Mouse (Mus musculus) lung, adult 2 months (tissue): Measurements from ENCODE around the gene Tekt1. TPM values are rescaled to one million over a fixed set of nuclear protein-coding genes. Genes with fewer than 3 reads are reported as not detected.

Experiments
- DNase-seq: peaks from one replicate; pipeline ENCODE4 v3.0.0; 2022
- H3K4me1 ChIP-seq: fragments of 200-500 bp; 2 replicates; pipeline ENCODE4 v1.6.1; 2011; ENCODE audit warnings: low read length; ENCODE audit not compliant: control insufficient read depth, insufficient read depth
- H3K4me3 ChIP-seq: fragments of 200-500 bp; replicated peaks from 2 replicates; pipeline ENCODE3; 2011; ENCODE audit warnings: low read depth, mild to moderate bottlenecking, control low read depth, low read length; ENCODE audit errors: extremely low read depth
- CTCF ChIP-seq: fragments of 200-500 bp; IDR thresholded peaks from 2 replicates; pipeline ENCODE4 v1.5.1; 2011; ENCODE audit warnings: mild to moderate bottlenecking, low read length, control low read depth; ENCODE audit not compliant: insufficient read depth
- POLR2A ChIP-seq: fragments of 200-500 bp; IDR thresholded peaks from 2 replicates; pipeline ENCODE4 v1.6.1; 2011; ENCODE audit warnings: low read depth, mild to moderate bottlenecking, control low read depth, low read length, borderline replicate concordance; ENCODE audit errors: extremely low read depth
- WGBS: fragments of 180-500 bp; shearing (Covaris S2); methylation state at CpG from one replicate; pipeline ENCODE4 v1.1.7; 2018; 5-methylcytosine and 5-hydroxymethylcytosine counted together
- polyA plus RNA-seq: library from polyadenylated mRNA; depleted of rRNA; stranded (reverse); fragments of >200 nt; gene quantifications from 2 replicates; pipeline ENCODE4 v1.2.3, GENCODE M21; 2012

Gene Tekt1
- polyA plus RNA-seq, 1 experiment = 8.3 TPM

DNA sequence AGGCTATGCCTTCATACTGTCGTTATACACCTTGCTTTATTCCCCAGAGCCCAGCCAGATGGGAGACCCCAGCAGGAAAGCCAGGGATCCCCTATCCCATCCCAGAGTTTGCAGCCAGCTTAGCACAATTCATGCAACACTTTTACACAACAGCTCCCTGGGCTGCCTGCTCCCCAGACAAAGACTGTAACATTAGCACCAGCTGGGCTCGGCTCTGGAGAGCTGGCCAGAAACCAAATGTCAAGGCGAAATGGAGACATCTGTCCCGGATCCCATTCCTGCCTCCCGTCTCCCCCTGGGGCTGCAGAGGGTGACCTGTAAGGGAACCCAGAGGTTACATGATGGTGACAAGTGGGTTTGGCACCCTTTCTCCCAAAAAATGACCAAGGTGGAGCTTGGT is 31.4 kb upstream of the Tekt1 start:
- H3K4me3 ChIP-seq = no peak overlapping the region
- WGBS = 54% methylated on average over 5 of the region's 5 CpGs
- TF ChIP-seq CTCF (no peak), POLR2A (no peak)
- no peak for DNase-seq
- peaks cover 4% of the 10 kb centered on the region; the same call in 1 of the 2 replicates for H3K4me1 ChIP-seq

DNA sequence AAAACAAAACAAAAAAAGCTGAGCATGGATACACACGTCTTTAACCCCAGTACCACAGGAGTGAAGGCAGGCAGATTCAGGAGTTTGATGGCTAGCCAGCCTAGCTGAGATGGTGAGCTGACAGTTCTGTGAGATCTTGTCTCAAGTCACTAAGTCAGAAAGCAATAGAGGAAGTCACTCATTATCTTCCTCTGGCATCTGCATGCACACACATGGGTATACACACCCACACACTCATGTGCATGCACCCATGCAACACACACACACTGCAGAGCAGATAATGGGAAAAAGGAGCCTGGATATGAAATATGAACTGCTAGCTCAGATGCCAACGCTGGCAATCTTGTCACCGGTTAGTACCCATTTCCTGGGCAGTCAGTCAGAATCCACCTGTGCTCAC is 31.0 kb upstream of the Tekt1 start:
- DNase-seq = no peak
- no peak overlapping the region for H3K4me3 ChIP-seq
- 76% methylated on average over 3 of the region's 3 CpGs for WGBS
- peaks cover 4% of the 10 kb centered on the region; the same call in 1 of the 2 replicates for H3K4me1 ChIP-seq
- TF ChIP-seq POLR2A (no peak), CTCF (no peak)

DNA sequence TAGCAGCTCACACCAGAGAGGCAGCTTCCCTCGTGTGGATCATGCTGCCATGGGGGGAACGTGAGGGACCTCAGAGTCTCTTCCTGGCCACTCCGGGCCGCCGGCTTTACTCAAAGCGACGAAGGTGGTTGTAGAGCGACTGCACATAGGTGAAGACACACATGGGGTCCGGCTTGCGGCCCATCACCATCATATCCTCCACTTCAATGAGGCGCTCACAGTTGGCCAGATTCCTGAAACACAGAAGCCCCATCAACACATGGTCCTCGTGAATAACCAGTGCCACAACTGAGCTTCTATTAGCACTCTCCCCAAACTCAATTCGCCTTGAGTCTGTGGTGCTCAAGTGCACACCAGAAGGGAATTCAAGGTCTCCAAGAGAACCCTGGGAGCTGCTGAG is 28.9 kb upstream of the Tekt1 start:
- Histone ChIP-seq H3K4me3 (no peak overlapping the region), H3K4me1 (no peaks in the 10 kb centered on the region)
- no peak for DNase-seq
- 89% methylated on average over 13 of the region's 13 CpGs for WGBS
- TF ChIP-seq CTCF (no peak), POLR2A (no peak)

DNA sequence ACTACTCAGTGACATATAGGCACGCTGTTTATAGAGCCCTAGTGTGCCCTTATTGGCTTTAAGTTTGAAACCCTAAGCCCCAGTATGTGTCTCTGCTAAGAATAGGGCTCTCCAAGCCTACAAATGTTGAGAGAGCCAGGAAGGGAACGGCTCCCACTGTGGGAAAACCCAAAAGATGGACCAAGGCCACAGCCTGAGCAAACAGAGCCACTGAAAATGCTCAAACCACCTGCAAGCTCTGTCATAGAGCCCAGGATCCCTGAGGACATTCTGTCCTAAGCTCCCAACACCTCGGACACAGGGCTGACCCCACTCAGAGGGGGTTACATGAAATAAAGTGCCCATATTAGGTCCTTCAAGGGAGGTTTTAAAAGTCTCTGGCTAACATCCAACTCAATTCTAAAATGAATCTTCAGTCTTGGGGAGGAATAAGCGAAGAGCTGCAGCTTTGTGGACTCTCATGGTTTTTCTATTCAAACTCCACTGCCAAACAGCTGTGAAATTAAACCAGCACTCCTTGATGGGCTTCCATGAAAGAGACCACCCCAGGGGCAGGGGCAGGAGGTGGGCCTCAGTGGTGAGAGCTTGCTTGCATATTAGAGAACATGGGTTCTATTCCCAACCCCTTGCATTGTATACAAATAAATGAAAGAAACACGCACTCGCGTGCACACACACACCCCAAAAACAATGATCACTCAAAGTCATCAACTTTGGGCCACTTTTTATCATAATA is 27.3 kb upstream of the Tekt1 start:
- Histone ChIP-seq H3K4me3 (no peak overlapping the region), H3K4me1 (no peaks in the 10 kb centered on the region)
- no peak for TF ChIP-seq CTCF
- no peak for TF ChIP-seq POLR2A
- WGBS = 70% methylated on average over 7 of the region's 7 CpGs
- no peak for DNase-seq

DNA sequence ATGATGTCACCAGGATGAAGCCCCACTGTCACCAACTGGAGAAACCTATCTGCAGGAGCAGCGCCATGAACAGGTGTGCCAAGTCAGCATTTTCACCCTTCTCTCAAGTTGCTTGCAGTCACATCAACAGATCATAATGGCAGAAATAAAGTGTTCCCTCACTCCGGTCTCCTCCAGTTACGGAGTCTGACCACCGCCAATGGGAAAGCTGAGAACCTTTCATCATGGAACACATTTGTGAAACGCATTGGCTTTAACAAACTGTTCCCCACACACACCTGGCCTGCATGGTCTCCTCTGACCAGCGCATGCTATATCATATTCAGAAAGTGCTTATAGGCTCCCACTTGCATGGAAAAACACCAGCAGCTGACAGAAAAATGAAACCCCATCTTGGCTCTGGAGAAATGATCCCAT is 25.9 kb upstream of the Tekt1 start:
- no peak for DNase-seq
- WGBS = 94% methylated on average over 6 of the region's 6 CpGs
- Histone ChIP-seq H3K4me3 (no peak overlapping the region), H3K4me1 (no peaks in the 10 kb centered on the region)
- no peak for TF ChIP-seq CTCF
- no peak for TF ChIP-seq POLR2A

DNA sequence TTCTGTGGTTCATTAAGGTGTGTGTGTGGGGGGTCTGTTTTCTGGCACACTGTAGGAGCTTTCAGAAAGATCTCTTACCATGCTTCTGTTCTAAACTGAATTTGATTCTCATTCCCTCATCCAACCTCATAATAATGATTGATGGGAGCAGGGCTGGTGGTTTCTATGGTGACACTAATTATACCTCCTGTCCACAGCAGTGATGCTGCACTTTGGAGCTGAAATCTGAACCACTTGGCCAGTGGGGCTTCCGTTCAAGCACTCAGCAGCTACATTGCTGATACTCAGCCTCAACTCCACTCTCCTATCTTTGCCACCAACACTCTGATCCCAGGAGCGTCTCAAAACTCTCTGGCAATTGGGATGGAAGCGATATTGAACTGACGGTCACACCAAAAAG is 17.1 kb upstream of the Tekt1 start:
- TF ChIP-seq POLR2A (no peak), CTCF (no peak)
- Histone ChIP-seq H3K4me3 (no peak overlapping the region), H3K4me1 (no peaks in the 10 kb centered on the region)
- no peak for DNase-seq
- WGBS = 76% methylated on average over 4 of the region's 4 CpGs

DNA sequence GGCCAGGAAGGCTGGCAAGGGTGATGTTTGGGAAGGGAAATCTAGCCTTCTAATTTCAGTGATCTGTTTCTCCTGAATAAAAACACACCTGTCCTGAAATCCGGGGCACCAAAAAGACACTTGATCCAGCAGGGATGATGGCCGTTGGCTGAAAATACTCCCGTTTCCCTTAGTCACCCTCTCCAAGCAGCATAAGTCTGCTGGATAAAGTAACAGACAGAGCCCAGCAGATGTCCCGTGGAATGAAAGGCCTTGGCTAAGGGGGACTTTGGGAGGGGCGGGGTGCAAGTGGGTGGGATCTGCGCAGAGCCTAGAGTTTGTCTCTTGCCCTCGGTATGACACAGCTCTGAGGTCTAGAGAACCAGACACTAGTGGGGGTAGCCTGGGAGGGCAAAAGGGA is 16.0 kb upstream of the Tekt1 start:
- WGBS = 56% methylated on average over 7 of the region's 7 CpGs
- no peak for TF ChIP-seq POLR2A
- no peak for TF ChIP-seq CTCF
- DNase-seq = no peak
- H3K4me1 ChIP-seq = no peaks in the 10 kb centered on the region
- H3K4me3 ChIP-seq = no peak overlapping the region

DNA sequence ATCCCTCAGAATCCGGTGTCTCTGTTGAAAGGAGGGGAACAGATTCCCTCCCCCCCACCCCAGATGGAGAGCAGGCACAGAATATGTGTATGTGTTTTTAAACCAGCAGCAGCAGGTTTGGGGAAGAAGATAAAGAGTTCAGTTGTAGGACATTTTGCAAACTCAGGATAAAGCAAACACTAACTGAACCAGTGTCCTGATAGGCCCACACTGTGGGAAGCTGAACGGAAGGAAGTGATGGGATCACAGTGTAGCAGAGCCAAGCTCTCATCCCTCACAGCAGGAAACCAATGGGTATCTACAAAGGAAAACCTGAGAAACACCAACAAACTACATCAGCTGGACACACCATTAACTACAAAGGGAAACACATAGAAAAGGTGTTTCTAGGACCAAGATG is 14.3 kb upstream of the Tekt1 start:
- no peak for DNase-seq
- no peak for TF ChIP-seq POLR2A
- no peak for TF ChIP-seq CTCF
- Histone ChIP-seq H3K4me1 (no peaks in the 10 kb centered on the region), H3K4me3 (no peak overlapping the region)
- WGBS = 70% methylated on average over 2 of the region's 2 CpGs

DNA sequence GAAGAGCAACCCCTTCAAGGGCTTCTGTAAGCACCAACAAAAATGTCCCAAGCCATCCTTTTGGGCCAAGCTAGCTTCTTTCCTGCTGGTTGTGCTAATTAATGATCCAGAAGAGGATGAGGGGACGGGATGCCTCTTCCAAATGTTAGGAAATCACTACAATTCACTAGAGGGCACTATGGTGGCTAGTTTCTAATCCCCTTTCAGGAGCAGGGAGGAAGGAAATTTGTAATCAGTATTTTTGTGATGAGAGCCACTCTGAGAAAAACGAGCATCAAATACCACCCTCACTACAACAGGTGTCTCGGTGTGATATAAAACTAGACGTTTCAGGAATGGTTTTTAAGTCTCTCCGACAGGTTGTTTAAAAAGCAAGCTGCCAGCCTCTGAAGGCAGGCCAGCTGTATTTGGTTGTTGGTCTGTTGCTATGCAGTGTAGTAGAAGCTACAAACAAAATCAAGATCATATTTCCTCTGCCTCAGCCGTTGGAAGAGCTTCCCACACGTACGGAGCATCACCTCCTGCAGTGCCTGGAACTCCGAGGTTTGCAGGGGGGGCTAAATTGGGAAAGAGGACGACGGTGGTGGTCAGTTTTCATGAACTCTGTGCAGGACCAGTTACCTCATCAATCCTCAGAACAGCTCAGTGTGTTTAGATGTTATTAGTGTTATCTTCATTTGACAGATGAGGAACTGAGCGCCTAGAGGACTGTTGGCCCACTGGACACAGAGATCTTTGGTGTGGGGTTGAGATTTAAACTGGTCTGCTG is 7.8 kb upstream of the Tekt1 start:
- WGBS = 10% methylated on average over 12 of the region's 12 CpGs
- no peak for TF ChIP-seq CTCF
- TF ChIP-seq POLR2A = no peak
- no peak for DNase-seq
- Histone ChIP-seq H3K4me3 (no peak overlapping the region), H3K4me1 (no peaks in the 10 kb centered on the region)
